Mouse (Mus musculus) gastrocnemius, postnatal 25 days (tissue): ENCODE results near the gene Acot5. TPM values are rescaled to one million over a fixed set of nuclear protein-coding genes. Genes with fewer than 3 reads are reported as not detected.
"Not testable (repeated sequence)": the region's sequence is repeated elsewhere in the genome, so short reads cannot be mapped to it uniquely, and the experiment has no call there.

ENCODE experiments used
- DNase-seq: peaks from one replicate; pipeline ENCODE4 v3.0.0; 2022
- long read RNA-seq, 2 experiments: library from polyadenylated mRNA; stranded (forward); transcript quantifications; one replicate each; pipeline ENCODE4 v2.0.0; 2021
- total RNA-seq, 2 experiments: library from RNA; stranded (reverse); gene quantifications; 1 replicate in 1 of 2; 2 replicates in 1 of 2; pipeline ENCODE4 v1.2.3; 2021

Acot5 gene
- not detected for total RNA-seq
- long read RNA-seq, experiment 1: 0 reads
- long read RNA-seq, experiment 2: 0 reads

DNA sequence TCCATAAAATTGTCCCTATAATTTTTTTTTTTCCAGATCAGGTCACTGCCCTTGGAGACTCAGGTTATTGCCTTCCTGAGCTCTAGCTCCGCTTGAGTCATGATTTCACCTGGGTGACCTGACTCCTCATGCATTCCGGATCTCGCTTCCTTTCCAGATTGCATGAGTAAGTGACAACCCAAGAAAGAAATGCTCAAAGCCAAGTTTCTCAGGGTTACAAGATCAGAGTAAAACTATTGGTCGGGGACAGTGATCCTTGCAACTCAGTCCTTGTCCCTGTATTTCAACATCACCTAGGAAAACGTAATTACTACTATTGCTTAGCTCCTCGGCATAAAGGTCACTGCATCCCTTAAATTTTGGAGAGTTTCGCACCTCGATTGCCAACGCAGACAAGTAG is at the start of gene Acot5:
Gene Acot5, plus strand, starts transcription at position 340 of the 400 bp plus-strand sequence.
- DNase-seq: no peak

DNA sequence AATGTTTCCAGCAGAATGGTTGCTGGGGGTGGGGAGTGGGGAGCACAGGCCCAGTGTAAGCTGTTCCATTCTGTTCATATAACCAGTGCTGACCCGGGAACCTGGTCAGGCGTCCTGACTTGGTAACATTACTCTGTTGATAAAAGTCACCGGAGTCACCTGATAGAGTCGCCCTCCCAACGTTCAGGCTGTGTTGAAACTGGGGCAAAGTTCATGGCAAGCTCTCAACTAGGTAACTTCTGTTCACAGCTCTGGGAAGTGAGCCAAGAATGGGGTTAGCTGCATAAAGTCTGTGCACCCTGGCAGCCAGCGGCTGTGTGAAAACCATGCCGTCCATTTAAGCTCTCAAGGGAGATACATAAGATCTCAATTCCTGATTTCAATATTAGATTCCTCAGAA is 48.6 kb upstream of the Acot5 start:
- peak; percentile 59 for DNase-seq

DNA sequence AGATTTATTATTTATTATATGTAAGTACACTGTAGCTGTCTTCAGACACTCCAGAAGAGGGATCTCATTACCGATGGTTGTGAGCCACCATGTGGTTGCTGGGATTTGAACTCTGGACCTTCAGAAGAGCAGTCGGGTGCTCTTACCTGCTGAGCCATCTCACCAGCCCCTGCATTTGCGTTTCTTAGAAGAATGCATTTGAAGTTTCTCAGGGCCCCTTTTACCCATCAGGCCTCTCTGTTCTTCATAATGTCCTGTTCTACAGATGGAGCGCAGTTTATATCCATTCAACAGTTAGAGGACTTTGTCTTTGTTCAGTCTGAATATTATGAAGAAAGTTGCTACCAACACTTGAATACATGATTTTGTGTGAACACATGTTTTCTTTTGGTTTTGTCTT is 46.9 kb upstream of the Acot5 start:
- DNase-seq: not testable (repeated sequence)

DNA sequence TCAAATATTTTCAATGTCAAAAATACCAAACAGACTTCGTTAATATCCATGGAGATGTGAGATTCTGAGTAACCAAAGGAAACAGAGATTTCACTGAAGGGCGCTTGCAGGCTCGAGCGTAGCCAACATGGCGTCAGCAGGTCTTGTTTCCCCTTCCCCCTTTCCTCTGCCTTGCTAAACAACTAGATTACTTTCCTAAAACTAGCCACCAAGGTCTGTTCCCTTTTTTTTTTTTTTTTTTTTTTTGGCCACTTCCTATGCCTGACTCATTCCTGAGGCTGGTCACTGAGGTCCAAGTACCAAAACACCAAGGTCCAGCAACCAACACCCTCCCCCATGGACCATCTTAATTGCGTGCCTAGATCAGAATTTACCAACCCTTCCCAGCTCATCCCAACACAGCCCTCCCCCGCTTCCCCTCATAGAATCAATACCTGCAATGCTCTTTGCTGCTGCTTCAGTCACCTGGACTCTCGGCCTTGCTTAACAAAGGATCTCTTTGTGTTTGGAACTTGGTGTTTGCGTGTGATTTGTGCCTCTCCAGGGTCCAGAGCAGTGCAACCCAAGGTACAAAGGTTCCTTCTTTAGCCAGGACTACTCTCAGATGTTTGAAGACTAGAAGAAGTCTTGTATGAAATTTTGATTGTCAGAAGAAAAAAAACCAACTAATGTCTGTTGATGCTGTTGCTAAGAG is 45.9 kb upstream of the Acot5 start:
- no peak for DNase-seq

DNA sequence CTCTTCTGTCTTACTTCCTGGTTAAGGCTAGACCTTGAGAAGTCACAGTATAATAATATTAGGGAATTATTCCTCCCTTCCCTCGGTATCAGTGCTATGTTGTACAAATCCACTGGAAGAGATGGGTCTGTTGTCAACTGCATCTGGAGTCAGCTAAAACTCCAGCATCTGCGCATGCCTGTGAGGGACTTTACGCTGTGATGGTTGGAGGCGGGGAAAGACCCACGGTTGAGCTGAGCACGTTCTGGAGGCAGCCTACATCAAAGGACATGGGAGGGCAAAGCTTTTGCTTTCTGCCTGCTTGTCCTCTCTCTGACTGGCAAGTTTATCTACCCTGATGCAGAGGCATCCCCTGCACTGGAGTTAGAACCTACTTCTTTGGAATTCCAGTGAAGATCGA is 43.2 kb upstream of the Acot5 start:
- no peak for DNase-seq

DNA sequence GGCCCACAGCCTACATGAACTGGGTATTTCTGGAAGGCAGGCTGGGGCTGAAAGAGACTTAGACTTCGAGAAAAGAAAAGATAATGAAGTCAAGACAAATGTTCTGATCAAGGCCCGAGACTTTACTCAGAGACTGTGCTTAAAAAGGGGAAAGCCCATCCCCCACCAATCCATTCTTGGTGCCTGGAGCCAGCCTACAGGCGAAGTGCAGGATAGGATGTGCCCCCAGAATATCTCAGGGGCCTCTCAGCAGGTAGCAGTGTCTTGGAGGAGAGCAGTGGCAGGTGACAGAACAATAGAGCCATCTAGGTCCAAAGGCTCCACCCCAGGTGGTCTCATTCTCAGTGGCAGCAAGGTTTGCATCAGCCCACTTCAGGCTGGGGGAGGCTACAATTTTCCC is 40.8 kb upstream of the Acot5 start:
- DNase-seq: not testable (repeated sequence)

DNA sequence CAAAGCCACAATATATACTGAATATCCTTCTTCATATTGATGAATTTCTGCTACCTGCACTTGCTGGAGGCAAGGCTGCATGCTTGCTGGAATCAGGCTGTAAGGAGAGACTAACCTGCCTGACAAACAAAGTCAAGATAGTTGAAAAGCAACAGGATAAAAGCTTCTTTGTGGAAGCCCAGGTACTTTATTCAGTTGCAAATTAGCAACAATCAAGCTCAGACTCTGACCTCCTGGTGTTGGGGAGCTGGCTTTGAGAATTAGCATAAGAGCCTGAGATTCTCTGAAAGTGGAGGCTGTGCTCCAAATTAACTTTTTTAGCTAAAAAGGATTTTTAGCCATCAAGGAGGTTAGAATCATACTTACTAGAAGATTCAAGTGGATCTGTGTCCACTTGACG is 40.1 kb upstream of the Acot5 start:
- not testable (repeated sequence) for DNase-seq

DNA sequence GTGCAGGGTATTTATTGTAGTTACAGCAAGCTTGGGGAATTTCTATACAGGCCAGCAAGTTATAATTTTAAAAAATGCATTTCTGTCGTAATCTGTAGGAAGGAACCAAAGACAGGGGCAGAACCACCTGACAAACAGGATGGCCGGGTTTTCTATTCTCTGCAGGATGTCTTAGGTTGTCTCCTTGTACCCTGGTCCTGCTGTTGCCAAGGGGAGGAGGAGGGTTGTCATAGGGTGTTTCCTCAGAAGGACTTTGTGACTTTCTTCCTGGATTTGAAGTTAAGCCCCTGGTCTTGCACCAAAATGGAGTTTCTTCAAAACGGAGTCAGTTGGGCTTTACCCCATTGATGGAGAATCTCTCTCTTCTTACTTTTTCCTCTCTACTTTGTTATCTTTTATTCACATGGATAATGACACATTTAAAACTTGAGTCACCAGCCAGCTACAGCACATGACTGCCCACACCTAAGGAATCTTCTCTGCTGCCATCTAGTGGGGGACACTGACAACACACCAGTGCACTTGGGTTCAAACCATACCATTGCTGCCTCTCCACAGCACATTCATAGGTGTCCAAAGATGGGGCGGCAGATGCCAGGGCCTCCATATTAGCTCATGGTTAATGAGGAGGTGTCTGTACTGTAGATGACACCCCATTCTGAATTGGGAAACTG is 38.3 kb upstream of the Acot5 start:
- peak; percentile 37 for DNase-seq

DNA sequence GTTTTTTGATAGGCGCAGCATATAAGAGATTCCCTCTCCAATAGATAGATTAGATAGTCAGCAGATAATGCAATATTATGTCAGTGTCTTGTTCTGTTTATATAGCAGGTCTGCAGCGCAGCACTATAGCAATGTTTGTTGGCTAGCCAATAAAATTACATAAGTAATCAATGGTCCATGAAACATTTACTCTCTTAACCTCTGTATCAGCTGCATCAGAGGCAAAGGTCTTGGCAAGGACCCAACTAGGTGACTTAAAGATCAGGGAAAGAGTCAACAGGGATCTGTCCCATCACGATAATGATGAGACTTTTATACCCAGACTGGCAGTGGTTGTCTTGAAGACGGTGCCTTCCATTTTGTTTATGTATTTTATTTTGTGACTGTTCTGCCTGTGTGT is 36.3 kb upstream of the Acot5 start:
- no peak for DNase-seq

DNA sequence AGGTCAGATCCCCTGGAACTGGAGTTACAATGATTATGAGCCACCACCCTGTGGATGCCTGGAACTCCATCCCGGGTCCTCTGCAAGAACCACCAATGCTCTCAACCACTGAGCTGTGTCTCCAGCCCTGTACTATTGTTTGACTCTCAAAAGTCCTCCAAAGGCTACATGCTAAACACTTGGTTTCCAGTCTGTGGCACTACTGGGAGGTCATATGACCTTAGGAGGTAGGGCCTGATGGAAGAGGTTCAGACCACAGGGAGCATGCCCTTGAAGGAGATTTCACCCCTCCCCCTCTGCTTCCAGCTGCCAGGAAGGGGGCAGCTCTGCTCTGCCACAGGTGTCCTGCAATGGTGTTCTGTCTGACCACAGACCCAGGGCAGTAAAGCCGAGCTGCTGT is 35.8 kb upstream of the Acot5 start:
- not testable (repeated sequence) for DNase-seq

DNA sequence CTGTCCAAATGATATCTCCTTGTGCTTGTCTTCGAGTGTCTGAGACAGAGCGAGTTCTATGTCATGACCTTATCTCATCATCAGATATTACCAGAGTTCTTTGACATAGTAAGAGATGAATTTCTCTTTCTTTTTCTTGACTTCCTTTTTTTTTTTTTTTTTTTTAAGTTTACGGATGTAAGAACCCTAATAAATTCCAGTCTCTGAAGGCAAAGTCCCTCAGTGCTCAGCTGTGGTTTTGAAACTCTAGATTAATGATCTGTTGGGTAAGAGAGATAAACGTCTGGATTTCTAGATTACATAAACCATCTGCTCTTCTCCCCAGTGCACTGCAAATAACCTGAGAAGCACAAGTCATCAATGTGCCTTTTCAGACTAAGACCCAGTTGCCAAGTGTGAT is 35.0 kb upstream of the Acot5 start:
- DNase-seq: no peak

DNA sequence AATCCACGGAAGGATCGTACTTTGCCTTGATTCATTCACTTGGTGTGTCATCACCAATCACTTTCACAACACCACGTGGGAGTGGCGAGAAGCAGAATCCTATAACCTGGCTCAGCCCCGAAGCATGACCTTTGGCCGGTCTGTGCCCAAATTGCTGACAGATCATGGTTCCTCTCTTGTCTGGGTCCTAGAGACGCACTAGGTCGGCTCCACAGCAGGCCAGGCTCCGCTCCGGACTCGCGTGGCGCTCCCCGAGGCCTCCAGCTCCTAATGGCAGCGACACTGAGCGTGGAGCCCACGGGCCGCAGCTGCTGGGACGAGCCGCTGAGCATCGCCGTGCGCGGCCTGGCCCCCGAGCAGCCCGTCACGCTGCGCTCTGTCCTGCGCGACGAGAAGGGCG is 30.9 kb upstream of the Acot5 start, which contains the start of gene Acot4:
Gene Acot4, plus strand, starts transcription at position 139 of the 400 bp plus-strand sequence.
- not testable (repeated sequence) for DNase-seq

DNA sequence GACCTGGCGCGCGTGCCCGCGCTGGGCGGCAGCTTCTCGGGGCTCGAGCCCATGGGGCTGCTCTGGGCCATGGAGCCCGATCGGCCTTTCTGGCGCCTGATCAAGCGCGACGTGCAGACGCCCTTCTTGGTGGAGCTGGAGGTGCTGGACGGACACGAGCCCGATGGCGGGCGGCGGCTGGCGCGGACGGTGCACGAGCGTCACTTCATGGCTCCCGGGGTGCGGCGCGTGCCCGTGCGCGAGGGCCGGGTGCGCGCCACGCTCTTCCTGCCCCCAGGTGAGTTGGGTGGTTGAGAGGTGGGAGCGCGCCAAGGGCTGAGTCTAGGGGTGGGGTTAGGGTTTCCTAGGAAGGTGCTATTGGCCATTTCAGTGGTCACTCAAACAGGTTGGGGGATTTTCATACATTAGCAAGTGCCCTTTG is 30.4 kb upstream of the Acot5 start, which contains the start of gene Gm49366:
Gene Gm49366, plus strand, starts transcription at position 245 of the 421 bp plus-strand sequence.
- not testable (repeated sequence) for DNase-seq

DNA sequence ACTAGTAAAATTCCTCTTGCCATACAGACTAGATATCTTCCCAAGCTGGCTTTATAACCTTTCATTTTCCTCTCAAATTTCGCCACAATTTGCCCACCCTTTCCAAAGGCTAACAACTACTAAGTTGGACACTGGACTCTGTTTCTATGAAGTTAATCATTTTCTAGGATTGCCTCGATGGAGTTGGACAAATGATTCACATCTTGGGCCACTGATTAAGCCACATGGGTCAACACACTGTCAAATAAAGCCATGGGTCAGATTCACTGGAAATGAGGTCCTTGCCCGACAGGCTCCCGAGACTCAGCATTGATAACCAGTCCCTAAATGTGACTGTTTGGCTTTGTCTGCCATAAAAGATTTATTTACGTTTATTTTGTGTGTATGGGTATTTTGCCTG is 26.9 kb upstream of the Acot5 start:
- DNase-seq: no peak

DNA sequence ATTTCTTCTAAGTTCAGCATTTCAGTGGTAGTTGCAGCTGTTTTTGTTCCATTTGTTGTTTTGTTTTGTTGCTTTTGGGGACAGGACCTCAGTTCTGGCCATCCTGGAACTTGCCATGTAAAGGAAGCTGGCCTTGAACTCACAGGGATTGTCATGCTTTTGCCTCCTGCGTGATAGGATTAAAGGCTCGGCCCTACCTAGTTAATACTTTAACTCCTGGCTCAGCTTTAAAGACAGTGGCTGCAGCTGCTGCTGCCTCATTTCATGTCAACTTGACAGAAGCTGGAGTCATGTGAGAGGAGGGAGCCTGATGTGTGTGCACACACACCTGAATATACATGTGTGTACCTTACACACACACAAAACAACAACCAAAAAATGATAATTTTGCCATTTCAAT is 25.1 kb upstream of the Acot5 start:
- no peak for DNase-seq

DNA sequence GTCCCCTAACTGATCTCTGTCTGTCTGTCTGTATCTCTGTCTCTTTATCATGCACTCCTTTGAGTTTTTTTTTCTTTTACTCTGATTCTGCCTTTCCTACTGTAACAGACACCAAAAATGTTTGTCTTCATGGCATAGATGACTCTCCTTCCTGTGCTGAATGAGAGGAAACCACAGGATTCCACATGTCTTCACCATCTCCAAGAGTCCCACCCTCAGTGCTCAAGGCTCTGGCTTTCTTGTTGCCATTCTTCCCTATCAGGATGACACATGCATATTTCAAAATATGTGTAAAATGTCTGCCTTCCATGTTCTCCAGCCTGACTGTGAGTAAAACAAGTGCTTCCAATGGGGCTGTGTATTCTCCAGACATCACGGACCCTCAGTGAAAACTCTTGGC is 22.2 kb upstream of the Acot5 start:
- DNase-seq: no peak

DNA sequence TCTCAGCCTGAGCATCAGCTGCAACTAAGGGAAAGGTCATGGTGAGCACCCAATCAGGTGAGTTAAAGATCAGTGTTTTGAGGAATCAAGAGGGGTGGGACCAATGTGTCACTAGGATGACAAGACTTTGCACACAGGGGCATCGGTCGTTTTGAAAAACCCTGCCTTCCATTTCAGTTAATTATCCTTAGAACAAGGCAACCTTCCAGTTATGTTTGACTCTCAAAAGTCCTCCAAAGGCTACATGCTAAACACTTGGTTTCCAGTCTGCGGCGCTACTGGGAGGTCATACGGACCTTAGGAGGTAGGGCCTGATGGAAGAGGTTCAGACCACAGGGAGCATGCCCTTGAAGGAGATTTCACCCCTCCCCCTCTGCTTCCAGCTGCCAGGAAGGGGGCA is 18.4 kb upstream of the Acot5 start:
- DNase-seq: not testable (repeated sequence)

DNA sequence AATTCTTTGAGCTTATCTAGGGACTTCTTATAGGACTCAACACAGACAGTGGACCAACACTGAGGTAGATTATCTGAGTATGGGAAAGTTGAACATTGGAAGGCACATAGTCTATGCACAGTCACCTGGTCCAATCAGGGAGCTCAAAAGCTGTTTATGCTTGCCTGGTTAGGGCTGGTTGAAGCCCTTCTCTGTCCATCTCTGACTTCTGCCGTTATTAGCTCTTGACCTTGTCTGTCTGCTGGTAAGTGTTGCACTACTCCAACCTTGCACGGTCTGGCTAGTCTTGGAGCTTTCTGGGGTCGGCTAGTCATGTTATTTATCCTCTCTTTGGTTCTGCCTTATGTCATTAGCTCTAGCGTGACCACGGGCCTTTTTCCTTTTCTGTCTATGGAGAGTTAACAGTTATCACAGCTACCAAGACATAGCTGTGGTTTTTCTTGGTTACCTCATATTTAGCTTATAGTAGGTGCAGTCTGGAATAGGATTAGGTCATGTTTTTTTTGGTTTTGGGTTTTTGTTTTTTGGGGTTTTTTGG is 17.1 kb upstream of the Acot5 start, which contains the start of gene Acot3:
Gene Acot3, plus strand, starts transcription at position 208 of the 538 bp plus-strand sequence.
- DNase-seq: no peak

DNA sequence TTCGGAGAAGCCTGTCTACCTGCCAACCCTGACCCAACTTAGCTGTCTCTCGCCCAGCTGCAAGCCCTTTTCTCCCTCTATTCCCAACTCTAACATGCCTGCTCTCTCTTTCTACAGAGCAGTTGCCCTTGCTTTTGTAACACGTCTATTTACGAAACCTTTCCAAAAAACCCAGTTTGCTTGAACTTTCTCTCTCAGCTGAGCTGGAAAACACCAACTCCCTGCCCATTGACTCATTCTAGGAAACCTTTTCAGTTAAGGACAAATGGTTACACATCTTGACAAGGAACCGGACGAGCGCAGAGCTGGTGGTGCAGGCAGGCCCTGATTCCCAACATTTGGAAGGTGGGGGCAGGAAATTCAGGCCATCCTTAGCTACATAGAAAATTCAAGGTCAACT is 16.5 kb upstream of the Acot5 start:
- DNase-seq: no peak

DNA sequence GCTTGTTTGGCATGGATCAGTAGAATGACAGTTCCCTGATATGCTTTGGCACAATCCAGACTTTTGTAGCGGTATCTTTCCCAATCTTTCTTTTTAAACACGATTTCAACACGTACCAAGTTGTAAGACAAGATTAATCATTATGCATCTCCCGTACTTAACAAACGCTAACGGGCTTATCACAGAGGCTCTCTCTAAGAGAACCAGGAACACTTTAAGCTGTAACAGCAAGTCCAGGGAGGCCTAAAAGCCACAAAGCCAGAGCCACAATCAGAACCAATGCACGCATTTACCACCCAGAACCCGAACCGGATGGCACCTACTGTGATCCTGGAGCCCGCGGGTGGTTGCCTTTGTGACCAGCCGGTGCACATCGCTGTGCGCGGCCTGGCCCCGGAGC is 16.0 kb upstream of the Acot5 start:
- DNase-seq: no peak

DNA sequence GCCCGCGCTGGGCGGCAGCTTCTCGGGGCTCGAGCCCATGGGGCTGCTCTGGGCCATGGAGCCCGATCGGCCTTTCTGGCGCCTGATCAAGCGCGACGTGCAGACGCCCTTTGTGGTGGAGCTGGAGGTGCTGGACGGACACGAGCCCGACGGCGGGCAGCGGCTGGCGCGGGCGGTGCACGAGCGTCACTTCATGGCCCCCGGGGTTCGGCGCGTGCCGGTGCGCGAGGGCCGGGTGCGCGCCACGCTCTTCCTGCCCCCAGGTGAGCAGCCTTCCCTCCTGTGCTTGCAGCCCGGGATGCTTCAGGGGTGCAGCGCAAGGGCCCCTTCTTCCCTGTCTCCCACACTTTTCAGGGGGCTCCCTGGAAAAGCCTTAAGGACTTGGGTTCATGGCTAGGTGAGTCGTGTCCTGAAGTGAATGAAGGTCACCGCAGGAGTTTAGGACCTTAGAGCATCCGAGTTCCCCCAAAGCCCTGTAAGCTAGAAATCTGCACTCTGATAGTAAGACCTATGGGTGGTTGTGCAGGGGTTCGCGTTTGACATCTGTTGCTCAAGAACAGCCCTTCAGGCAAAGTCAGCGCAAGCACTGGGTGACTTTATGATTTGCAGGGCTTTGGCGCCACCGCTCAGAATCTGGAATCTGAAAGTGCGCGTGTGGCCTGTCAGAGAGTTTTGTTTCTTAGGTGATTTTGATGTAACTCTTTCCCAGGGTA is 15.3 kb upstream of the Acot5 start:
- DNase-seq: no peak

DNA sequence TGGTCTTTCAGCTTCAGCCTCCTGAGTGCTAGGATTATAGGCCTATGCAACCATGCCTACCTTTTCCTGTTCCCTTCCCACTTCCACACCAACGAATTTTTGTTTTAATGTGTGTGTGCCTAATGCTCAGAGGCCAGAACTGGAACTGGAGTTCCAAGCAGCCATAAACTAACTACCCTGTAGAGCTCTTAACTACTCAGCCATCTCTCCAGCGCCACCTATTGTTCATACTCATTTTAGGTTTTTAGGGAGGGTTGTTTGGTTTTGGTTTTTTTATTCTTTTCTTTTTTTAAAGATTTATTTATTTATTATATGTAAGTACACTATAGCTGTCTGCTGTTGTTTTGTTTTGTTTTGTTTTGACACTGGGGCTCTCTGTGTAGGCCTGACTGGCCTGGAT is 8.2 kb upstream of the Acot5 start:
- DNase-seq: no peak

DNA sequence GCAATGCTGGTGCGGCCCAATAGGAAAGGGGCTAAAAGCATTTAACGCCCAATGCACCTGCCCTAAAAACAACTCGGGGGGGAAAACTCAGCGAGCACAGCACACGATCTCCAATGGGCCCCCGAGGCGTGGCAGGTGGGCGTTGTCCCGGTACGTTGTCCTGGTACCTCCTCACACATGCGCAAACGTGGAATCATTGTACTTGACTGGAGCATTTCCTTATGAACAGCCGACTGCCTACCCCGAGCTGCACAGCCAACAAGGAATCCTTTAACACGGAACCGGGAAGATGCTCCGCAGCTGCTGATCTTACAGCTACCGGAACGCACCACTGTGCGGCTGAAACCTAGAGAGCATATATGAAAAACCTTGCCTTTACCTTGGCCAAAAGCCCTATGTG is 6.8 kb upstream of the Acot5 start:
- DNase-seq: no peak
